Mouse (Mus musculus): ENCODE data around the gene Agrn. TPM values are rescaled to one million over a fixed set of nuclear protein-coding genes. Genes with fewer than 3 reads are reported as not detected.
"Not testable (repeated sequence)": the region's sequence is repeated elsewhere in the genome, so short reads cannot be mapped to it uniquely, and the experiment has no call there.

Gene Agrn
- polyA plus RNA-seq, 1 experiment from 2014 or later: 111 TPM

DNA sequence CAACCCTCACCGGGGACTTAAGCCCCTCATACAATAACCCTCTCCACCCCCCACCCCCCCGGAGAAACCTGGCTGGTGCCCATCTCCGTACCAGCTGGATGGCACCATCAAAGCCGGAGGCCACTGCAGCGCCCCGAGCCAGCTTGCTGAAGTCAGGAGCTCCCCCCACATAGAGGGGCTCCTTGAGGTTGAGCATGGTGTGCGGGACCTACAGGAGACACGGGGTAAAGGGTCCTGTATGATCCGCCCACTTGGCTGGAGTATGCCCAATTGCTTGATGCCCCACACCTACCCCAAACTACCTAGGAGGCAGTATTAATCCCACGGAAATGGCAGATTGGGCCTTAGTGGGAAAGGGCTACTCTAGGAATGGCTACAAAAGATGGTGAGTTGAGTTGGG, 28.2 kb downstream of the Agrn start:
- Histone ChIP-seq H3K4me1 (ENCODE audit: insufficient read depth, low read length) (no peaks in the 10 kb centered on the region), H3K4me2 (replicated peaks; ENCODE audit: low read depth, low read length) (no peak overlapping the region), H3K4me3 (ENCODE audit: low read length) (no peak overlapping the region), H3K36me3 (ENCODE audit: insufficient read depth, low read length) (peaks cover 98% of the 10 kb centered on the region), H3K27me3 (ENCODE audit: insufficient read depth, low read length) (no peaks in the 10 kb centered on the region), H3K9ac (replicated peaks; ENCODE audit: low read length) (no peak overlapping the region), H3K27ac (ENCODE audit: low read length) (no peak overlapping the region), H3K9me3 (ENCODE audit: low read length) (no peaks in the 10 kb centered on the region)
- 92% methylated on average over 10 of the region's 10 CpGs for WGBS
- ATAC-seq (ENCODE audit: low FRiP score, low TSS enrichment): no peak

DNA sequence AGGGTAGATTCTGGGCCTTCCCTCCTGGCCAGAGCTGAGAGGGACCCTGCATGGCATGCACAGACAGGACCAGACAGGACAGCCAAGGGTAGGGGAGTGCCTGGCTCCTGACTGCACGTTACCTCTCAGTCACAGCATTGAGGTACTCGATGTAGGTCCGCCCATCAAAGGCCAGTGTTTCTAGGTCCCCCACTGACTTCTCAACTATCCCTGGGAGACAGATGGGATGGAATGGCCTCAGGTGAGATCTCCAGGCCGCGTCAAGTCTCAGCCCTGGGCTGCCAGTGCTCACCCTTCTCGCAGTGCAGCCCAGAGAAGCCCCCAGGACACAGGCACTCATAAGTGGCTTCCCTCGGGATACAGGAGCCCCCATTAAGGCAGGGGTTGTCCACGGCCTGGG, 28.7 kb downstream of the Agrn start:
- Histone ChIP-seq H3K4me3 (ENCODE audit: low read length) (no peak overlapping the region), H3K36me3 (ENCODE audit: insufficient read depth, low read length) (peaks cover 98% of the 10 kb centered on the region), H3K9ac (replicated peaks; ENCODE audit: low read length) (no peak overlapping the region), H3K27me3 (ENCODE audit: insufficient read depth, low read length) (no peaks in the 10 kb centered on the region), H3K9me3 (ENCODE audit: low read length) (no peaks in the 10 kb centered on the region), H3K4me1 (ENCODE audit: insufficient read depth, low read length) (no peaks in the 10 kb centered on the region), H3K27ac (ENCODE audit: low read length) (no peak overlapping the region), H3K4me2 (replicated peaks; ENCODE audit: low read depth, low read length) (no peak overlapping the region)
- no peak for ATAC-seq (ENCODE audit: low FRiP score, low TSS enrichment)
- 92% methylated on average over 8 of the region's 8 CpGs for WGBS

- WGBS: 94% methylated on average over 9 of the region's 9 CpGs
These were observed 30.8 kb downstream of the Agrn start for GRCm38 (mm10) chr4:156166477-156166876.

DNA sequence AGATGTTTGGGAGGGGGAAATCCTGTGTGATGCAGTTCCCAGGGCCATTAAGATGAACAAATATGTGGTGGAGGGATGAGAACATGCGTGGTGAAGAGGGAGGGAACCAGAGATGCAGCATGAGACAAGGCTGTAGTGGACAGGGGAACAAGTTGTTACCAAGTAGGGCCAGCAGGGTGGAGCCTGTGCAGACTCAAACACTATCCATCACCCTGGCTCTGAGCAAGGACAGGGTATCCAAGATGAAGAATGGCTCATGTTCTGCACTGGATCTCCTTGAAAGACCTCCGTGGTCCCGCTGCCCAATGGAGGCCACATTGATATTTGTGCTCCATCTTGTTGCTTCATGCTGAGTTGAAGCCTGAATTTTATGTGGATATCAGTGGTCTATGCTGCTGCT, 42.5 kb downstream of the Agrn start:
- Histone ChIP-seq H3K27me3 (ENCODE audit: insufficient read depth, low read length) (no peaks in the 10 kb centered on the region), H3K27ac (ENCODE audit: low read length) (no peak overlapping the region), H3K4me1 (ENCODE audit: insufficient read depth, low read length) (no peaks in the 10 kb centered on the region), H3K36me3 (ENCODE audit: insufficient read depth, low read length) (no peaks in the 10 kb centered on the region), H3K9ac (replicated peaks; ENCODE audit: low read length) (no peak overlapping the region), H3K9me3 (ENCODE audit: low read length) (peaks cover 11% of the 10 kb centered on the region; the same call in 1 of the 2 replicates), H3K4me3 (ENCODE audit: low read length) (no peak overlapping the region), H3K4me2 (replicated peaks; ENCODE audit: low read depth, low read length) (no peak overlapping the region)
- no peak for ATAC-seq (ENCODE audit: low FRiP score, low TSS enrichment)
- WGBS: 91% methylated on average over 3 of the region's 3 CpGs

More at GRCm38 (mm10) chr4:156166477-156166876, 30.8 kb downstream of the Agrn start:
- Histone ChIP-seq H3K9ac (replicated peaks; ENCODE audit: low read length) (no peak overlapping the region), H3K27ac (ENCODE audit: low read length) (no peak overlapping the region), H3K27me3 (ENCODE audit: insufficient read depth, low read length) (no peaks in the 10 kb centered on the region), H3K4me3 (ENCODE audit: low read length) (no peak overlapping the region), H3K36me3 (ENCODE audit: insufficient read depth, low read length) (peaks cover 95% of the 10 kb centered on the region), H3K4me2 (replicated peaks; ENCODE audit: low read depth, low read length) (no peak overlapping the region), H3K9me3 (ENCODE audit: low read length) (peaks cover 17% of the 10 kb centered on the region), H3K4me1 (ENCODE audit: insufficient read depth, low read length) (no peaks in the 10 kb centered on the region)
- no peak; the same call in 1 of the 2 replicates for ATAC-seq (ENCODE audit: low FRiP score, low TSS enrichment)

GRCm38 (mm10) chr4:156150887-156151286, 46.4 kb downstream of the Agrn start:
- not testable (repeated sequence) for H3K9ac ChIP-seq (replicated peaks; ENCODE audit: low read length); H3K4me3 ChIP-seq (ENCODE audit: low read length); ATAC-seq (ENCODE audit: low FRiP score, low TSS enrichment); H3K4me1 ChIP-seq (ENCODE audit: insufficient read depth, low read length); H3K9me3 ChIP-seq (ENCODE audit: low read length); H3K27ac ChIP-seq (ENCODE audit: low read length); H3K4me2 ChIP-seq (replicated peaks; ENCODE audit: low read depth, low read length); H3K36me3 ChIP-seq (ENCODE audit: insufficient read depth, low read length); H3K27me3 ChIP-seq (ENCODE audit: insufficient read depth, low read length)
- WGBS: 90% methylated on average over 10 of the region's 10 CpGs

DNA sequence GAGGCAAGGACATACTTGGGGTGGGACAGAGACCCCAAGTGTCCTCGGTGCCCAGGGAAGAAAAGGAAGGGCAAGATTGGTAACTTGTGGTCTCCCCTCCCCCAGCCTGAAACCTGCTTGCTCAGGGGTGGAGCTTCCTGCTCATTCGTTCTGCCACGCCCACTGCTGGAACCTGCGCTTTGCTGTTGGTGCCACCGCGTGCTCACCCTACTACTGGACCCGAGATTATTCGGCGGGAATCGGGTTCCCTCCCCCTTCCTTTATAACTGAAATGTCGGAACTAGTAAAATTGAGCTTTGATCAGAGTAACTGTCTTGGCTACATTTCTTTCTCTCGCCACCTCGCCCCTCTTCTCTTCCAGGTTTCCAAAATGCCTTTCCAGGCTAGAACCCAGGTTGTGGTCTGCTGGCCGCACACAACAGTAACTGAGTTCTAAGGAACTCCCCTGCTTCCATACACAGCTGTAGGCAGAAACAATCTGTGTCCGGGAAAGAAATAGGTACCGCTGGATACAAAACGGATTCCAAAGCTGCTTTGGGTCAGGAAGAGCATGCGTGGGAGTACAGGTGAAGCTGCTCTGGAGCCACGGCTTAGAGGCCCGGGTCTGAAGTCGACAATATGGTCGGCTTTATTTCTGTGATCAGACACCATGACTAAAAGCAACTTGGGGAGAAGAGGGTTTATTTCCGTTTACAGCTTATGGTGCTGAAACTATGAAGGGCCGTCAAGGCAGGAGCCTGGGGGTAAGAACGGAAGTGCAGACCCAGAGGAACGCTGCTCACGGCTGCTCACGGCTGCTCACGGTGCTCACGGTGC, 60.8 kb downstream of the Agrn start:
- Histone ChIP-seq H3K36me3 (ENCODE audit: insufficient read depth, low read length) (no peaks in the 10 kb centered on the region), H3K27ac (ENCODE audit: low read length) (no peak overlapping the region), H3K4me2 (replicated peaks; ENCODE audit: low read depth, low read length) (no peak overlapping the region), H3K27me3 (ENCODE audit: insufficient read depth, low read length) (no peaks in the 10 kb centered on the region), H3K9me3 (ENCODE audit: low read length) (peaks cover 5% of the 10 kb centered on the region; the same call in 1 of the 2 replicates), H3K4me3 (ENCODE audit: low read length) (no peak overlapping the region), H3K9ac (replicated peaks; ENCODE audit: low read length) (no peak overlapping the region), H3K4me1 (ENCODE audit: insufficient read depth, low read length) (no peaks in the 10 kb centered on the region)
- no peak for ATAC-seq (ENCODE audit: low FRiP score, low TSS enrichment)
- WGBS: 84% methylated on average over 30 of the region's 30 CpGs

DNA sequence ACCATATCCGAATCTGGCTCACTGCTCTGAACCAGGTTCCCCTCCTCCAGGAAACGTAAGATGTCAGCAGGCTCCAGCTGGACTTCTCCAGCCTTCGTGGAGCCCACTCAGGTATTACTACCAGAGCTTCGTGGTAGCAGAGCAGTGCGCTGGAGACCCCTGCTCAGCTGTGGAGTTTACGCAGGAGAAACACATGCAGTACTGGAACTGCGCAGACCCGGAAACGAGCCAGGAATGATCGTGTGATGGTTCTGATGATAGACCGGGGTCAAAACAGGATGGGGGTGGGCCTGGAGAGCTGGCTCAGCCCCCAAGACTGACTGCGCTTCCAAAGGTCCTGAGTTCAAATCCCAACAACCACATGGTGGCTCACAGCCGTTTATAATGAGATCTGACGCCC, 61.5 kb downstream of the Agrn start:
- H3K36me3 ChIP-seq (ENCODE audit: insufficient read depth, low read length): no peaks in the 10 kb centered on the region
- no peak for ATAC-seq (ENCODE audit: low FRiP score, low TSS enrichment)
- H3K9me3 ChIP-seq (ENCODE audit: low read length): peaks cover 5% of the 10 kb centered on the region; the same call in 1 of the 2 replicates
- H3K4me3 ChIP-seq (ENCODE audit: low read length): no peak overlapping the region
- no peaks in the 10 kb centered on the region for H3K4me1 ChIP-seq (ENCODE audit: insufficient read depth, low read length)
- H3K27ac ChIP-seq (ENCODE audit: low read length): no peak overlapping the region
- H3K27me3 ChIP-seq (ENCODE audit: insufficient read depth, low read length): no peaks in the 10 kb centered on the region
- H3K9ac ChIP-seq (replicated peaks; ENCODE audit: low read length): no peak overlapping the region
- H3K4me2 ChIP-seq (replicated peaks; ENCODE audit: low read depth, low read length): no peak overlapping the region
- 93% methylated on average over 14 of the region's 14 CpGs for WGBS

GRCm38 (mm10) chr4:156135112-156135511, 62.2 kb downstream of the Agrn start:
- no peak for ATAC-seq (ENCODE audit: low FRiP score, low TSS enrichment)
- Histone ChIP-seq H3K27me3 (ENCODE audit: insufficient read depth, low read length) (no peaks in the 10 kb centered on the region), H3K36me3 (ENCODE audit: insufficient read depth, low read length) (no peaks in the 10 kb centered on the region), H3K9me3 (ENCODE audit: low read length) (peaks cover 5% of the 10 kb centered on the region; the same call in 1 of the 2 replicates), H3K4me1 (ENCODE audit: insufficient read depth, low read length) (no peaks in the 10 kb centered on the region), H3K4me2 (replicated peaks; ENCODE audit: low read depth, low read length) (no peak overlapping the region), H3K9ac (replicated peaks; ENCODE audit: low read length) (no peak overlapping the region), H3K27ac (ENCODE audit: low read length) (no peak overlapping the region), H3K4me3 (ENCODE audit: low read length) (no peak overlapping the region)
- 91% methylated on average over 13 of the region's 13 CpGs for WGBS

DNA sequence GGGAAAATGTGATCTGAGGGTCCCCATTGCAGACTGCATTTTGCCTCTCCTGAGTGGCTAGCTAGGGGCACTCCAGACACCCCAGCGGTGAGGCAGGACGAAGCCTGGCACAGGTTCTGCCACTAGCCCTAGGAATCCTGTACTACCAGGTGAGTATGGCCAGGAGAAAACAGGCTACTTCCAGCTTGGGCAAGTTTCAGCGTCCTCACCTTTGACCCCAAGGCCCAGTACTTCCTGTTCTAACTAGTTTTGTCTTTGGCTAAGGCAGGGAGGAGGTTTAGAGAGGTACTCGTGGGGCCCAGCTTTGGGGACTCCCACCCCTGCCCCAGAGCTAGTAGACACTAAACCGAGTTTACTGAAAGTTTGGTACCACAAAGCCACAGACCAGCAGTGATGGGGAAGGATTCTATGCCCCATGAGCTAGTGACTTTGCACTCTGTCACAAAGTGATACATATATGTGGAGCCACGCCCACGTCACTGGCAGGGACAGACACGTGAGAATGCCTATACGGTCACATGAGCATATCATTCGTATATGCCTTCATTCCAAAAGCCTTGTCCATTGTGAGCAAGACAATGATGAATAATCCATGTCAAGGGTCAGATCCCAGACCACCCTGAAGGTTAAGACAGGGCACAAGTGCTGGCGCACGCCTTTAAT, 63.2 kb downstream of the Agrn start:
- H3K9ac ChIP-seq (replicated peaks; ENCODE audit: low read length): no peak overlapping the region
- no peaks in the 10 kb centered on the region for H3K4me1 ChIP-seq (ENCODE audit: insufficient read depth, low read length)
- peaks cover 5% of the 10 kb centered on the region; the same call in 1 of the 2 replicates for H3K9me3 ChIP-seq (ENCODE audit: low read length)
- H3K27ac ChIP-seq (ENCODE audit: low read length): no peak overlapping the region
- no peaks in the 10 kb centered on the region for H3K27me3 ChIP-seq (ENCODE audit: insufficient read depth, low read length)
- 80% methylated on average over 12 of the region's 12 CpGs for WGBS
- ATAC-seq (ENCODE audit: low FRiP score, low TSS enrichment): no peak
- no peaks in the 10 kb centered on the region for H3K36me3 ChIP-seq (ENCODE audit: insufficient read depth, low read length)
- no peak overlapping the region for H3K4me2 ChIP-seq (replicated peaks; ENCODE audit: low read depth, low read length)
- no peak overlapping the region for H3K4me3 ChIP-seq (ENCODE audit: low read length)

GRCm38 (mm10) chr4:156133334-156133733, 64.0 kb downstream of the Agrn start:
- Histone ChIP-seq H3K36me3 (ENCODE audit: insufficient read depth, low read length) (no peaks in the 10 kb centered on the region), H3K27me3 (ENCODE audit: insufficient read depth, low read length) (no peaks in the 10 kb centered on the region), H3K27ac (ENCODE audit: low read length) (no peak overlapping the region), H3K9me3 (ENCODE audit: low read length) (no peaks in the 10 kb centered on the region), H3K4me2 (replicated peaks; ENCODE audit: low read depth, low read length) (no peak overlapping the region), H3K4me1 (ENCODE audit: insufficient read depth, low read length) (no peaks in the 10 kb centered on the region), H3K9ac (replicated peaks; ENCODE audit: low read length) (no peak overlapping the region), H3K4me3 (ENCODE audit: low read length) (no peak overlapping the region)
- 66% methylated on average over 5 of the region's 5 CpGs for WGBS
- no peak for ATAC-seq (ENCODE audit: low FRiP score, low TSS enrichment)
